Mouse (Mus musculus): ENCODE measurements around the gene Olfr1317.

Gene Olfr1317

DNA sequence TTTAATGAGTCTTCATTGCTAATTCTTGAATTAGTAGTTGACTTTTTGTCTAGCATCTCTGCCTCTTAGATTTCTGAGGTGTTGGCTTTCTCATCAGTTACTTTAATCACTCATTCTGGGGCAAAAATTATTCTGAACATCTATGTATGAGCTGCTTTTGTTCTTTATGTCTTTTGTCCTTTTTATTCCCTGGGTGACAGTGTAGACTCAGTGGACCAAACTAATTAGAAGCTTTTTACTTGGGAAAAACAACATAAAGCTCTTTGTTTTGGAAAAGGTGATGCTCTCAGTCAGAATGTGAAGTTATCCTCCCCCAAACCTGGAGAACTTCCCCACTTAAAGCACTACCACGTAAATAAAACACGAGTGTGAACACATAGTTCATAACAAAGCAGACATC, at the start of gene Olfr1317:
Olfr1317 (plus strand) TSS at position 301 of the 400 bp plus-strand sequence.
- DNase-seq (ENCODE audit: low read depth, low spot score): no peak

DNA sequence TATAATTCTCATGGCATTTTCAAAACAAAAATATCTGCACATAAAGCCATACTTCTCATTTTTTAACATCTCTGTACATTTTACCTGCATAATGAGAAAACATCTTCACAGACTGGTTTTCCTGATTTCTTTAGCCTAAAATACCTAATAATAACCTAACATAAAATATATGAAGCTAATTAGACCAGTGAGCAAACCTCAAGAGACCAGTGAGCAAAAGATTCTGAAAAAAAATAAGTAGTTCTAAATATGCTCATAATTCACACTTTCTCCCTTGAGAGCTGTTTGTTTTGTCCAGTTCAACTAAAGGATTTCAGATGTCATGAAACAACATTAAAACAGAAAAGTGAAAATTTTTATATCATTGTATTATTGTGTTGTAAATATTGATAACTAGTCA, 43.4 kb upstream of the Olfr1317 start, which contains the start of gene Olfr1314:
Olfr1314 (minus strand) TSS at position 101 of the 400 bp plus-strand sequence.
- no peak for DNase-seq (ENCODE audit: low read depth, low spot score)

GRCm38 (mm10) chr2:112115340-112115739, 24.8 kb upstream of the Olfr1317 start, which contains the start of gene Olfr1315-ps1:
TSS of gene Olfr1315-ps1 (minus strand) at chr2:112115440.
- DNase-seq (ENCODE audit: low read depth, low spot score): no peak

DNA sequence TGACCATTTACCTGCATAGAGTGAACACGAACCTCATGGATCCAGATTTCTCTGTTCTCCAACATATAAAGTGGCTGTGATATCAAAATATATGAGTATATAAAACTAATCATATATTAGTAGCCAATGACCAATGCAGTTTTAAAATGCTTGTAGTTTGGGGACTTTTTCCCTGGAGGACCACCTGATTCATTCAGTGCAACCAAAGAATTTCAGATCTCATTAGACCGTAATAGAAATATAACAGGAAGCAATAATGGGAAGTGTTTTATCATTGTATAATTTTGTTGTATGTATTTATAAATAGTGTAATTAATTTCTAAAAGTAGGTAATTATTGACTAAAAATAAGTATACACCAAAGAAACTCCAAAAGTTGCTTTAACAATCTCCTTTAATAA, 5.3 kb upstream of the Olfr1317 start, which contains the start of gene Olfr1316:
Olfr1316 (minus strand) TSS at position 101 of the 400 bp plus-strand sequence.
- DNase-seq (ENCODE audit: low read depth, low spot score): no peak

- DNase-seq (ENCODE audit: low read depth, low spot score): no peak
These were observed 13.8 kb downstream of the Olfr1317 start, which contains the start of gene Olfr1318 for GRCm38 (mm10) chr2:112153898-112154297. TSS of gene Olfr1318 (plus strand) at chr2:112154198.

Data from telencephalon, adult 2 months (tissue).